Mouse (Mus musculus) heart, embryonic 13.5 days (tissue): ENCODE measurements at regions not wholly inside any gene's neighbourhood (a gene's known extent, or its start where the extent isn't known, plus 50 kb on each side); places are given as distances from the start of the nearest gene placed in this dataset.
"Not testable (repeated sequence)": the region's sequence is repeated elsewhere in the genome, so short reads cannot be mapped to it uniquely, and the experiment has no call there.

ENCODE experiments used
- ATAC-seq: fragments of 200-750 bp; cut with Nextera tagmentation; 2 replicates; pipeline ENCODE4 v1.8.0; 2017; ENCODE audit warnings: moderate TSS enrichment; ENCODE audit not compliant: insufficient number of reproducible peaks, low FRiP score, low TSS enrichment; ENCODE audit errors: extremely low read depth
- H3K27ac ChIP-seq: fragments of 300-500 bp; sonication (generic); replicated peaks from 2 replicates; pipeline ENCODE4 v1.5.1; 2015; ENCODE audit warnings: moderate library complexity, mild to moderate bottlenecking, inconsistent platforms
- H3K27me3 ChIP-seq: fragments of 300-500 bp; sonication (generic); replicated peaks from 2 replicates; pipeline ENCODE4 v1.6.1; 2015; ENCODE audit warnings: mild to moderate bottlenecking, inconsistent platforms
- H3K36me3 ChIP-seq: fragments of 300-500 bp; sonication (generic); 2 replicates; pipeline ENCODE4 v1.6.1; 2015; ENCODE audit warnings: mild to moderate bottlenecking, inconsistent platforms
- H3K4me1 ChIP-seq: fragments of 300-500 bp; sonication (generic); 2 replicates; pipeline ENCODE4 v1.6.1; 2015; ENCODE audit warnings: inconsistent platforms
- H3K4me2 ChIP-seq: fragments of 300-500 bp; sonication (generic); 2 replicates; pipeline ENCODE4 v1.6.1; 2015; ENCODE audit warnings: inconsistent platforms, mild to moderate bottlenecking, moderate library complexity
- H3K4me3 ChIP-seq: fragments of 300-500 bp; sonication (generic); 2 replicates; pipeline ENCODE4 v1.5.1; 2015; ENCODE audit warnings: moderate library complexity, mild to moderate bottlenecking, inconsistent platforms
- H3K9ac ChIP-seq: fragments of 300-500 bp; sonication (generic); 2 replicates; pipeline ENCODE4 v1.6.1; 2015; ENCODE audit warnings: inconsistent platforms, mild to moderate bottlenecking, moderate library complexity
- H3K9me3 ChIP-seq: fragments of 300-500 bp; sonication (generic); 2 replicates; pipeline ENCODE4 v1.6.1; 2016; ENCODE audit warnings: inconsistent platforms
- WGBS: fragments of 180-500 bp; shearing (Covaris S2); methylation state at CpG from one replicate; pipeline ENCODE4 v1.1.7; 2015; ENCODE audit warnings: mixed read lengths; 5-methylcytosine and 5-hydroxymethylcytosine counted together

DNA sequence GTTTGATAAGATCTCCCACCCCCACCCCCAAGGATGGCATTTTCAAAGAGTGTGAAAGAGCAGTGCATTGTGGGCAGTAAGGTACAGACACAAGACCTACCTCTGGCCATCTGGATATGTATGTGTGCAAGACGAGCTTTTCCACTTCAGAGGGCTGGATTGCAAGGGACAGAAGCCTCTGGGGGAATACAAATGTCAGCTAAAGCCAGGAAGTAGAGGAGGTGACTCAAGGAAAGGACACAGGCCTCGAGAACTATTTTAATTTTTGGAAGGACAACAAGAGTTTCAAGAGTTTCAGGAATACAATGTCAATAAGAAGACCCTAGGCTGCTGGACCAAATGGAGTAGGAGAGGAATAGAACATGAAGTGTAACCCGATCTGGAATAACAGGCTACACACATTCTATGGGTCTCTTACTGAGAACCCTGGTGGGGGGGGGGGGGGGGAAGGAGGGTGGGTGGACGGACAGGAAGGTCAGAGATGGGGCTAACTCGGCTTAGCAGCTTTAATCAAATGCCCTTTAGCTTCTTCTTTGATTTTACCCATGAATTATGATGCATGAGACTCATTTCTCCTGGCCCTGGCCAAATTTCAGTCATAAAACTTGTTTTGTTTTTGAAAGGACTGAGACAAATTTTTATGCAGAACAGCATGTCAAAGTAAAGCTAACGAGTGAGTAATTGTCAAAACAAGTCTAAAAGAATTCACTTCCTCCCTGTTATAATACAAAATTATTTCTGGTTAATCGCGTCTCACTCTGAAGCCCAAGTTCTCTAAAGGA lies 91.4 kb upstream of the Cpsf6 start:
- Histone ChIP-seq H3K27me3 (0 out of 2 replicates have a peak, but pooled peaks cover 4% of the 10 kb centered on the region), H3K27ac (no peak overlapping the region), H3K4me3 (no peak overlapping the region), H3K9ac (no peak overlapping the region), H3K36me3 (no peaks in the 10 kb centered on the region), H3K4me1 (peaks cover 13% of the 10 kb centered on the region), H3K4me2 (no peak overlapping the region), H3K9me3 (peaks cover 13% of the 10 kb centered on the region)
- 32% methylated on average over 8 of the region's 8 CpGs for WGBS
- no peak for ATAC-seq

DNA sequence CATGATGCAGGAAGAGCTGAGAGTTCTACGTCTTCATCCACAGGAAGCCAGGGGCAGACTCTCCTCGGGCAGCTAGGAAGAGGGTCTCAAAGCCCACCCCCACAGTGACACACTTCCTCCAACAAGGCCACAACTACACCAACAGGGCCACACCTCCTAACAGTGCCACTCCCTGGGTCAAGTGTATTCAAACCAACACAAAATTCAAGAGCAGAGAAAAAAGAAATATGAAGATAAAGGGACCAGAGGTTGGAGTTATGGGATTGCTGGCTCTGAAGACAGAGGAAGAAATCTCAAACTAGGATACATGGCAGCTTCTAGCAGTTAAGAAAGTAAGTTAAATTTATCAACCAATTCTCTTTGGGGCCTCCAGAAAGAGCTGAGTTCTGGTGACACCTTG lies 90.7 kb upstream of the Cpsf6 start:
- no peaks in the 10 kb centered on the region for H3K36me3 ChIP-seq
- H3K27ac ChIP-seq: no peak overlapping the region
- H3K4me2 ChIP-seq: no peak overlapping the region
- no peak overlapping the region for H3K4me3 ChIP-seq
- peaks cover 13% of the 10 kb centered on the region for H3K4me1 ChIP-seq
- H3K9me3 ChIP-seq: peaks cover 13% of the 10 kb centered on the region
- WGBS: 76% methylated on average over 2 of the region's 2 CpGs
- H3K27me3 ChIP-seq: 0 out of 2 replicates have a peak, but pooled peaks cover 4% of the 10 kb centered on the region
- no peak for ATAC-seq
- no peak overlapping the region for H3K9ac ChIP-seq

DNA sequence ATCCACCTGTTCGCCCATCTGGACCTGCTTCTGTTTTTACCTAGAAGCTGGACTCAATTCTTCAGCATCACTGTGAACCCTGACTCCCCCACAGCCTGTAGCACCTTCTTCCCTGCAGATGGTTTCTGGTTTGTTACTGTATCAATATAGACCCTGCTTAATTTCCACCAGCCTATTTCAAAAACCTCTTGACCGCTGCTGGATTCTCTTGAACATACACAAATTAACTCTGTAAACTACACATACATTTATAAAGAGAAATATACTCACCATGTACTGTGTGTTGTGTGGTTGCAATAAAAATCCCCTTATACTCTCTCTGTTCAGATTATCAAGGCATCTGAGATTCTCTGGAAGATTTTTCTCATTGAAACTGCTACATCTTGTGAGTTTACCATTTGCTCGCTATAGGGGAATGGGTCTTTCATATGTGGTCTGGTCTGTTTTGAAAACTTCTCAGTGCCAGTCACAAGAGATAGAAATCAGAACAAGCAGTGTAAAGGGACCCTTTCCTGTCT lies 89.8 kb upstream of the Cpsf6 start:
- H3K4me2 ChIP-seq: no peak overlapping the region
- H3K4me3 ChIP-seq: no peak overlapping the region
- H3K9ac ChIP-seq: no peak overlapping the region
- H3K36me3 ChIP-seq: no peaks in the 10 kb centered on the region
- peaks cover 13% of the 10 kb centered on the region for H3K9me3 ChIP-seq
- H3K4me1 ChIP-seq: peaks cover 13% of the 10 kb centered on the region
- H3K27me3 ChIP-seq: 0 out of 2 replicates have a peak, but pooled peaks cover 4% of the 10 kb centered on the region
- H3K27ac ChIP-seq: no peak overlapping the region
- no peak for ATAC-seq
- WGBS: 82% methylated on average over 3 of the region's 3 CpGs

DNA sequence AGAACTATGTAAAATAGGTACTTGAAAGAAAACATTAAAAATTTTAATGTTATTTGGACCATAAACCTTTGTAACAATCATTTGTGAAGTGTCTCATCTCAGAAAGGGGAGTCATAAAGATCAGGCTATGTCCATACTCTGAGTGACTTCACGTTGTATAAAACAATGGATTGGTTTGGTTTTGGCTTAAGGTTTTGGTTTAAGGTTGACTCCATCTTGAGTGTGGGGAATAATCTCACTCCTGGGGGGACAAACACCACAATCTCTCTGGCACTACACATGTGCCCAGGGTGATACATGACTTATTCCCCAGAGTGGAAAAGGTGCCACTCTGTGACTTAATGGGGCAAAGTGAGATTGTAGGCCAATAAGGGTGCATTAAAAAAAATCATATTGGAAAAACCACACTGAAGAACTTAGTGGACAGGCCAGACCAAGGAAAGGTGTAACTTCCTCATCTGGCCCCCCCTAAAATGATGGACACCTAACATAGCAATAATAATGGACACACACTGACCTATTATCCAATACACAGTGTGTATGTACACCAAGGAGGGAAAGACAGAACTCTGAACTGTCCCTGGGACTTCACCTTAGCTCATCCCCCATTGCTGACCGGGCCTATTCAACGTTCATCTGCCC lies 89.2 kb upstream of the Cpsf6 start:
- Histone ChIP-seq H3K36me3 (no peaks in the 10 kb centered on the region), H3K27ac (no peak overlapping the region), H3K4me1 (peaks cover 13% of the 10 kb centered on the region), H3K4me3 (no peak overlapping the region), H3K9ac (no peak overlapping the region), H3K4me2 (no peak overlapping the region), H3K27me3 (0 out of 2 replicates have a peak, but pooled peaks cover 4% of the 10 kb centered on the region), H3K9me3 (peaks cover 11% of the 10 kb centered on the region)
- no peak for ATAC-seq
- WGBS: 90% methylated on average over 3 of the region's 3 CpGs

DNA sequence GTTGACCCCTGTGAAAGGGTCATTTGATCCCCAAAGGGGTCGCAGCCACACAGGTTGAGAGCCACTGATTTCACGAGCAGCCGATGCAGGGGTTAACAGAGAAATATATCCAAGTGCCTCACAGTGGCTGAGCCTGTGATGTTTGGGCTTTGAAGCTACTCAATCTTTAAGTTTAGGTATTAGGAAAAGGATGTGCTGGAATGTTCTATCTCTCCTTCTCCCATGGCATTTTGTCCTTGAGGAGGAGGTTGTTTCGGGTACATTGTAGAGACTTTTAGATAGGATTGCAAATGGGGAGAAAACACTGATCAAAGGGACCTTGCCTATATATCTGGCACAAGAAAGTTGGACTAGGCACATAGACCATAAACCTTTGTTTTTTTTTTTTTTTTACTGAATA lies 88.6 kb upstream of the Cpsf6 start:
- Histone ChIP-seq H3K9me3 (peaks cover 4% of the 10 kb centered on the region), H3K4me2 (no peak overlapping the region), H3K36me3 (no peaks in the 10 kb centered on the region), H3K4me3 (no peak overlapping the region), H3K27ac (no peak overlapping the region), H3K27me3 (0 out of 2 replicates have a peak, but pooled peaks cover 4% of the 10 kb centered on the region), H3K9ac (no peak overlapping the region), H3K4me1 (peaks cover 13% of the 10 kb centered on the region)
- no peak for ATAC-seq
- 83% methylated on average over 4 of the region's 4 CpGs for WGBS

DNA sequence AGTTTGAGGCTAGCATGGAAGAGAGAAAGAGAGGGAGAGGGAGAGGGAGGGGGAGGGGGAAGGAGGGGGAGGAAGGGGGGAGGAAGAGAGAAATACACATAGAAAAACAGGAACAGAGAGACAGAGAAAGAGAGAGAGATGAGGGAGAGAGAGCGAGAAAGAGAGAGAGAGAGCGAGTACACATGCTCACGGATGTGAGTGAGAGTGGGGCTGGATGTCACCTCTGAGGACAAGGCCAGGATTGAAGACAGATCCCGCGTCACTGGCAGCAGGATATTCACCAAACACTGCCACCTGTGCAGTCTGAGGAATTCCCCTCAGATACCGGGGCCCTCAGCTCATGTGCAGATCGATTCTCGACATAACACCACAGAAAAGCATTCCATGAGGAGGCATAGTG lies 87.3 kb upstream of the Cpsf6 start:
- 79% methylated on average over 8 of the region's 8 CpGs for WGBS

DNA sequence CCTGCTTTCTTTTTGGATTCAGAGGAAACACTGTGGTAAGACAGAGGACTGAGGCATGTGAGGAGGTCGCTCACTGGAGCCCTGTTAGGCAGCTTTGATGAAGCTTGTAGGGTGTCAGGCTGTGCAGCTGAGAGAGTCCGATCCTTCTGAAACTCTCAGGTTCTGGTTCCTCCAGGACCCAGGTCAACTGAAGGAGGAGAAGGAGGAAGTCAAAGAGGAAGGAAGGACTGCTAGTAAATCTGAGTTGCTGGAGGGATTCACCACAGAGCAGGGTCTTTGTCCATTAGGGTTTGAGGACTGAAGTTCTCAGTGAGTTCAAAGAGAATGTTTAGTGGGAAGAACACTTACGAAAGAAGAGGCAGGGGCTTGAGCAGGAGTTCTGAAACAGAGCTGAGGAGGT lies 86.6 kb upstream of the Cpsf6 start:
- H3K36me3 ChIP-seq: no peaks in the 10 kb centered on the region
- no peak overlapping the region for H3K4me2 ChIP-seq
- H3K27me3 ChIP-seq: 0 out of 2 replicates have a peak, but pooled peaks cover 4% of the 10 kb centered on the region
- peaks cover 4% of the 10 kb centered on the region; the same call in 1 of the 2 replicates for H3K9me3 ChIP-seq
- no peak overlapping the region for H3K4me3 ChIP-seq
- H3K4me1 ChIP-seq: peaks cover 17% of the 10 kb centered on the region
- H3K9ac ChIP-seq: no peak overlapping the region
- WGBS: 85% methylated on average over 3 of the region's 3 CpGs
- H3K27ac ChIP-seq: no peak overlapping the region
- ATAC-seq: no peak

More for the DNA sequence above, 87.3 kb upstream of the Cpsf6 start:
- no peak overlapping the region for H3K9ac ChIP-seq
- H3K27me3 ChIP-seq: 0 out of 2 replicates have a peak, but pooled peaks cover 4% of the 10 kb centered on the region
- no peak overlapping the region for H3K27ac ChIP-seq
- no peak overlapping the region for H3K4me2 ChIP-seq
- H3K4me3 ChIP-seq: no peak overlapping the region
- H3K9me3 ChIP-seq: peaks cover 4% of the 10 kb centered on the region; the same call in 1 of the 2 replicates
- H3K36me3 ChIP-seq: no peaks in the 10 kb centered on the region
- peaks cover 16% of the 10 kb centered on the region for H3K4me1 ChIP-seq
- ATAC-seq: no peak

DNA sequence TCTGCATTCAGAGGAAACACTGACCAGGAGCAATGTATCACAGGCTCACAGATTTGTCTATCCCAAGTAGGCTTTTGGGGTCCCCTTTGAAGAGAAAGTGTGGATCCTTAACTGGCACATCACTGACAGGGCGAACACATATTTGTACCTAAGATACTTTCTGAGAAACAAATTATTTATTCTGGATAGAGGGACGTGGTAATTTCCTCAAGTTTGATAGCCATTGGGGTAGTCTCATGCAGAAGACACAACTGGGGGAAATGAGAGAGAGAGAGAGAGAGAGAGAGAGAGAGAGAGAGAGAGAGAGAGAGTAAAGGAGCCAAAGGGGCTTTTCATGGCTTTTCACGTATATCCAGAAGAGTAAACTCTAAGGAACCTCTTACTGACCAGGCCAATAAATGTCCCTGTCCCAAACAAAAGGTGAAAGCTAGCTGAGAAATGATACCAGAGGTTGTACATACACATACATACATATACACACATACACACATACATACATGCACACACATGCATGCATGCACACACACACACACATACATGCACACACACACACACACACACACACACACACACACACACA lies 85.9 kb upstream of the Cpsf6 start:
- 69% methylated on average over 3 of the region's 3 CpGs for WGBS
- peaks cover 13% of the 10 kb centered on the region for H3K4me1 ChIP-seq
- peaks cover 4% of the 10 kb centered on the region; the same call in 1 of the 2 replicates for H3K9me3 ChIP-seq
- H3K27ac ChIP-seq: no peak overlapping the region
- no peak overlapping the region for H3K4me2 ChIP-seq
- H3K36me3 ChIP-seq: no peaks in the 10 kb centered on the region
- H3K4me3 ChIP-seq: no peak overlapping the region
- no peak for ATAC-seq
- no peak overlapping the region for H3K9ac ChIP-seq
- 0 out of 2 replicates have a peak, but pooled peaks cover 4% of the 10 kb centered on the region for H3K27me3 ChIP-seq

DNA sequence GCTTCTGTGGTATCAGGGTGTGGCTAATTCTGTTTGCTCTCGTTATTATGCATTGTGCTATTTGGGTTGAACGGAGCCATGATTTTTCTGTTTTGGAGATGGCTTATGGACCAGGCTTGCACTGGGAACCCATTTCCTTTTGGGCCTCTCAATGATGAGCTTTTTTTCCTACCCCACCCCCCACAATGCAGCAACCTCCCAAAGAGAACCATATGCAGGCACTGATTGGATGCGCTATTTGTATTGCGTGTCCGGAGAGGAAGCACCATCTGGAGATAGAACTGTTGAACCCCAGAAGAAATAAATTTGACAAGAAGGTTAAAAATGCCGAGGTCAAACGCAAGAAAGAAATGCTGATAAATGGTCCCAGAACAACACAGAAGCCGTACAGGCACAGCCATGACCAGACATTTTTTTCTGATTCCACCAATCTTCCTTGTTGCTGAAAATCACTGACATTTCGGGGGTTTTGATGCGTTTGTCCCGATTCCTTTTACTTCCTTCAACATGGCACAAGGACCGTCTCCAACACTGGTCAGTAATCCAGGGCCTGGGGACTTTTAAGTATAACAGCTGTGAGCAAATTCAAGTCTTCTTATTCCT lies 85.3 kb upstream of the Cpsf6 start:
- 78% methylated on average over 12 of the region's 12 CpGs for WGBS
- H3K4me2 ChIP-seq: no peak overlapping the region
- no peak for ATAC-seq

DNA sequence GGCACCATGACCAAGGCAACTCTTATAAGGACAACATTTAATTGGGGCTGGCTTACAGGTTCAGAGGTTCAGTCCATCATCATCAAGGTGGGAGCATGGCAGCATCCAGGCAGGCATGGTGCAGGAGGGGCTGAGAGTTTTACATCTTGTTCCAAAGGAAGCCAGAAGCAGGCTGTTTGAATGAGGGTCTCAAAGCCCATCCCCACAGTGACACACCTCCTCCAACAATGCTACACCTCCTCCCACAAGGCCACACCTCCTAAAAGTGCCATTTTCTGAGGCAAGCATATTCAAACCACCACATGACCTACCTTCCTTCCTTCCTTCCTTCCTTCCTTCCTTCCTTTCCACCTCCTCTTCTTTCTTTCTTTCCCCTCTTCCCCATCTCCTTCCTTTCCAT lies 84.5 kb upstream of the Cpsf6 start:
- H3K27ac ChIP-seq, H3K4me3 ChIP-seq, H3K9ac ChIP-seq, ATAC-seq, H3K27me3 ChIP-seq, H3K4me2 ChIP-seq, H3K36me3 ChIP-seq, H3K9me3 ChIP-seq: not testable (repeated sequence)
- peaks cover 13% of the 10 kb centered on the region for H3K4me1 ChIP-seq

More for the DNA sequence above, 85.3 kb upstream of the Cpsf6 start:
- Histone ChIP-seq H3K4me3 (no peak overlapping the region), H3K9me3 (peaks cover 1% of the 10 kb centered on the region; the same call in 1 of the 2 replicates), H3K27me3 (0 out of 2 replicates have a peak, but pooled peaks cover 4% of the 10 kb centered on the region), H3K27ac (no peak overlapping the region), H3K9ac (no peak overlapping the region), H3K36me3 (no peaks in the 10 kb centered on the region), H3K4me1 (peaks cover 13% of the 10 kb centered on the region)

DNA sequence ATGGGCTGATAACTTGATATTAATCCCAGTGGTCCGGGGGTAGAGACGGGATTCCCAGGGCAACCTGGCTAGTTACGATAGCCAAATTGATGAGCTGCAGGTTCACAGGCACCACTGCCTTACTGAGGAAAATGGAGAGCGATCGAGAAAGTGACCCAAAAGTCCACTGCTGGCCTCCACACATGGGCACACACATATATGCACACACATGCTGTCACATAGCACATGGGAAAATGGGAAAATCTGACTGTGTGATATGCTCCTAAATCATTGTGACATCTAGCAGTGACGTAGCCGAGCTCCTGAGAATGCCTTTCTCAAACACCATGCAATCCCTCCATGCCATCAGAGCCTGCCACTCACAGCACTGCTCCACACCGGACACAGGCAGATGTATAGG lies 83.8 kb upstream of the Cpsf6 start:
- H3K9me3 ChIP-seq: no peaks in the 10 kb centered on the region
- no peak overlapping the region for H3K27ac ChIP-seq
- no peak for ATAC-seq
- peaks cover 13% of the 10 kb centered on the region for H3K4me1 ChIP-seq
- H3K27me3 ChIP-seq: 0 out of 2 replicates have a peak, but pooled peaks cover 4% of the 10 kb centered on the region
- H3K9ac ChIP-seq: no peak overlapping the region
- H3K4me3 ChIP-seq: no peak overlapping the region
- H3K4me2 ChIP-seq: no peak overlapping the region
- H3K36me3 ChIP-seq: no peaks in the 10 kb centered on the region
- 82% methylated on average over 8 of the region's 8 CpGs for WGBS
